Mouse (Mus musculus) midbrain, postnatal 0 days (tissue): ENCODE measurements around the gene Ptpn11. TPM values are rescaled to one million over a fixed set of nuclear protein-coding genes. Genes with fewer than 3 reads are reported as not detected.

Source experiments
- ATAC-seq: fragments of 200-750 bp; cut with Nextera tagmentation; 2 replicates; pipeline ENCODE4 v1.8.0; 2017; ENCODE audit warnings: moderate number of reproducible peaks, mild to moderate bottlenecking, moderate TSS enrichment, moderate library complexity; ENCODE audit not compliant: low FRiP score
- DNase-seq: peaks from one replicate; pipeline ENCODE4 v3.0.0-alpha.2; 2015; ENCODE audit warnings: low spot score
- H3K27ac ChIP-seq: fragments of 300-500 bp; sonication (generic); 2 replicates; pipeline ENCODE4 v1.5.1; 2014; ENCODE audit warnings: low read depth, mild to moderate bottlenecking, low read length, mixed read lengths
- H3K27me3 ChIP-seq: fragments of 300-500 bp; sonication (generic); 2 replicates; pipeline ENCODE4 v1.6.1; 2014; ENCODE audit warnings: low read length, control low read depth, mixed read lengths; ENCODE audit not compliant: insufficient read depth
- H3K36me3 ChIP-seq: fragments of 300-500 bp; sonication (generic); 2 replicates; pipeline ENCODE4 v1.6.1; 2014; ENCODE audit warnings: low read length, control low read depth, mixed read lengths; ENCODE audit not compliant: insufficient read depth
- H3K4me1 ChIP-seq: fragments of 300-500 bp; sonication (generic); 2 replicates; pipeline ENCODE4 v1.6.1; 2014; ENCODE audit warnings: mild to moderate bottlenecking, control low read depth, antibody characterized with exemption, low read length, mixed read lengths; ENCODE audit not compliant: insufficient read depth
- H3K4me2 ChIP-seq: fragments of 300-500 bp; sonication (generic); 2 replicates; pipeline ENCODE4 v1.6.1; 2014; ENCODE audit warnings: low read depth, mild to moderate bottlenecking, low read length, mixed read lengths; ENCODE audit not compliant: poor library complexity, severe bottlenecking
- H3K4me3 ChIP-seq: fragments of 300-500 bp; sonication (generic); 2 replicates; pipeline ENCODE4 v1.5.1; 2014; ENCODE audit warnings: low read depth, mild to moderate bottlenecking, low read length, moderate library complexity
- H3K9ac ChIP-seq: fragments of 300-500 bp; sonication (generic); replicated peaks from 2 replicates; pipeline ENCODE4 v1.6.1; 2014; ENCODE audit warnings: mild to moderate bottlenecking, low read length, moderate library complexity, mixed read lengths; ENCODE audit not compliant: poor library complexity, severe bottlenecking
- H3K9me3 ChIP-seq: fragments of 300-500 bp; sonication (generic); 2 replicates; pipeline ENCODE4 v1.6.1; 2016; ENCODE audit warnings: low read length, control low read depth
- CTCF ChIP-seq: IDR thresholded peaks from 2 replicates; pipeline ENCODE4 v1.5.1; 2016; ENCODE audit warnings: antibody characterized with exemption, mild to moderate bottlenecking
- WGBS: fragments of 180-500 bp; shearing (Covaris S2); extraction: QIAGEN DNeasy Blood & Tissue Kit; methylation state at CpG from one replicate; pipeline ENCODE4 v1.1.7; 2014; 5-methylcytosine and 5-hydroxymethylcytosine counted together
- polyA plus RNA-seq: library from polyadenylated mRNA; unstranded; fragments of >200 nt; fragmentation: Nextera tagmentation; extraction: Ambion mirVana; gene quantifications from 2 replicates; pipeline ENCODE4 v1.2.1, GENCODE M21; 2015
- total RNA-seq: library from RNA; depleted of rRNA; stranded (reverse); fragments of >200 nt; gene quantifications from 2 replicates; pipeline ENCODE4 v1.2.3, GENCODE M21; 2014

Gene Ptpn11
- total and polyA plus RNA-seq, 2 experiments from 2014 or later: 24.8 to 54.4 TPM

- H3K36me3 ChIP-seq: peaks cover 45% of the 10 kb centered on the region
- no peaks in the 10 kb centered on the region for H3K4me1 ChIP-seq
- H3K4me3 ChIP-seq: no peak overlapping the region
- TF ChIP-seq CTCF: no peak
- no peak overlapping the region for H3K4me2 ChIP-seq
- H3K9me3 ChIP-seq: no peaks in the 10 kb centered on the region
- H3K9ac ChIP-seq: no peak overlapping the region
- no peak for ATAC-seq
- WGBS: 54% methylated on average over 1 of the region's 1 CpGs
- H3K27ac ChIP-seq: no peak overlapping the region
- H3K27me3 ChIP-seq: no peaks in the 10 kb centered on the region
- no peak for DNase-seq
These were observed 42.0 kb downstream of the Ptpn11 start for GRCm38 (mm10) chr5:121149246-121149645.

GRCm38 (mm10) chr5:121146275-121146674, 44.9 kb downstream of the Ptpn11 start:
- no peak for TF ChIP-seq CTCF
- no peak overlapping the region for H3K27ac ChIP-seq
- H3K27me3 ChIP-seq: no peaks in the 10 kb centered on the region
- H3K4me1 ChIP-seq: 0 out of 2 replicates have a peak, but pooled peaks cover 4% of the 10 kb centered on the region
- H3K4me2 ChIP-seq: no peak overlapping the region
- ATAC-seq (no peak), DNase-seq (peak; percentile 47)
- WGBS: 86% methylated on average over 5 of the region's 5 CpGs
- no peak overlapping the region for H3K9ac ChIP-seq
- H3K4me3 ChIP-seq: no peak overlapping the region
- H3K9me3 ChIP-seq: no peaks in the 10 kb centered on the region
- H3K36me3 ChIP-seq: peaks cover 33% of the 10 kb centered on the region

- peaks cover 33% of the 10 kb centered on the region for H3K36me3 ChIP-seq
These were observed 45.6 kb downstream of the Ptpn11 start for GRCm38 (mm10) chr5:121145609-121146008.

GRCm38 (mm10) chr5:121144441-121145238, 46.6 kb downstream of the Ptpn11 start:
- Histone ChIP-seq H3K9me3 (no peaks in the 10 kb centered on the region), H3K4me2 (no peak overlapping the region), H3K4me3 (no peak overlapping the region), H3K27ac (no peak overlapping the region), H3K9ac (no peak overlapping the region), H3K36me3 (peaks cover 29% of the 10 kb centered on the region), H3K27me3 (no peaks in the 10 kb centered on the region), H3K4me1 (0 out of 2 replicates have a peak, but pooled peaks cover 4% of the 10 kb centered on the region)
- no peak for TF ChIP-seq CTCF
- 77% methylated on average over 13 of the region's 13 CpGs for WGBS
- ATAC-seq: no peak
- no peak for DNase-seq

More at GRCm38 (mm10) chr5:121145609-121146008, 45.6 kb downstream of the Ptpn11 start:
- 86% methylated on average over 5 of the region's 5 CpGs for WGBS
- ATAC-seq (no peak), DNase-seq (no peak)
- Histone ChIP-seq H3K4me1 (0 out of 2 replicates have a peak, but pooled peaks cover 4% of the 10 kb centered on the region), H3K9ac (peak overlapping the region; percentile 24; the same call in 1 of the 2 replicates), H3K9me3 (no peaks in the 10 kb centered on the region), H3K27me3 (no peaks in the 10 kb centered on the region), H3K4me3 (no peak overlapping the region), H3K4me2 (no peak overlapping the region), H3K27ac (peak overlapping the region; percentile 51; the same call in 1 of the 2 replicates)
- no peak for TF ChIP-seq CTCF

GRCm38 (mm10) chr5:121142431-121143119, 48.6 kb downstream of the Ptpn11 start:
- no peak overlapping the region for H3K9ac ChIP-seq
- 0 out of 2 replicates have a peak, but pooled peaks cover 4% of the 10 kb centered on the region for H3K4me1 ChIP-seq
- no peak for TF ChIP-seq CTCF
- no peak overlapping the region for H3K4me3 ChIP-seq
- H3K36me3 ChIP-seq: peaks cover 31% of the 10 kb centered on the region
- peak; percentile 67 for DNase-seq
- H3K4me2 ChIP-seq: no peak overlapping the region
- peak overlapping the region; percentile 57 for H3K27ac ChIP-seq
- ATAC-seq: no peak
- no peaks in the 10 kb centered on the region for H3K9me3 ChIP-seq
- H3K27me3 ChIP-seq: no peaks in the 10 kb centered on the region
- 64% methylated on average over 14 of the region's 14 CpGs for WGBS

- 72% methylated on average over 7 of the region's 7 CpGs for WGBS
- Histone ChIP-seq H3K36me3 (peaks cover 34% of the 10 kb centered on the region), H3K27ac (no peak overlapping the region), H3K9ac (no peak overlapping the region), H3K27me3 (no peaks in the 10 kb centered on the region), H3K4me2 (no peak overlapping the region), H3K9me3 (no peaks in the 10 kb centered on the region), H3K4me3 (no peak overlapping the region), H3K4me1 (0 out of 2 replicates have a peak, but pooled peaks cover 4% of the 10 kb centered on the region)
- no peak for TF ChIP-seq CTCF
- ATAC-seq (no peak), DNase-seq (no peak)
These were observed 50.9 kb downstream of the Ptpn11 start for GRCm38 (mm10) chr5:121140276-121140675.
